Mouse (Mus musculus): Measurements from ENCODE around the gene Nup50.
"Not testable (repeated sequence)": the region's sequence is repeated elsewhere in the genome, so short reads cannot be mapped to it uniquely, and the experiment has no call there.

Nup50 gene

DNA sequence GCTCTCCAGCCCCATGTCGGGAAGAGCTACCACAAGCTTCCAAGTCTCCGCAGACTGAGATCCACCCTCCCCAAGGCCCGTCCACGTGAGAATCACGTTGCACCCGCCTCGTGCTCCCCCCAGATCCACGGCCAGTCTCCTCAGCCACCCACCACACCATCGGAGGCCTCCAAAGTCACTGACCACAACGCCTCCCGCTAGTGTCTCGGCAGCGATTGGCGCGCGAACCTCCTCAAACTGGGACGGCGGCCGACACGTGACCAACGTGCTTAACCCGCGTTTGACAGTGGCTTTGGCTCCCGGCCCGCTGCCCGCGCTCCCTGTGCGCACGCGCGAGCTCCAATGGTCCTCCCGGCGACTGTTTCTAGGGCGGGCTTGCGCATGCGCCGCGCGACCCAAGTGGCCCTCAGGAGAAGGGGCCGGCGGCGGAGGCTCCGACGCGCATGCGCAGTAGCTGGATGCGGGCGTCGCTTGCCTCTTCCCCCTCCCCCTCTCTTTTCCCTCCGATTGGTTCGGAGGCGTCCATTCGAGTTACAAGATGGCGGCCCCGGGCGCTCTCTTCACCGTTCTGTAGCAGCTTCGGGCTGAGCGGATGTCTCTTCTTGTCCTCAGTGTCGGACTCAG, at the start of gene Nup50:
TSS of gene Nup50 (plus strand) at position 528 of the 624 bp plus-strand sequence.
- peak; percentile 100 for DNase-seq (ENCODE audit: low spot score)

DNA sequence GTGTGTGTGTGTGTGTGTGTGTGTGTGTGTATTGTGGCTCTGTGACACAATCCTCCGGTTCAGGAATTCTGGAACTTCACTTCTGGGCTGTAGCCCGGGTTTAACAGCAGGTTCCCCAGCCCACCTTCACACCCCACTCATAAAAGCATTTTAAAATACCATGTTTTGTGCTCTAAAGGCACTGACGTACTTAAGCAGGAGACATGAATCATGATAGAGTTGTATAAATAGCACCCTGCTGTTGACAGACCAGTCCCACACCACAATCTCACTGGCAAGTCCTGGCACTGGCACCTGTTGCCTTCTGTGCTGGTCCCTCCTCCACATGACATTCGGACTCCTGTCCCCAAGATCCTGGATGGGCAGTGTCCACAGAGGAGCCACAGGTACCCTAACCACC, 49.3 kb upstream of the Nup50 start:
- no peak for DNase-seq (ENCODE audit: low spot score)

- no peak for DNase-seq (ENCODE audit: low spot score)
Observed at GRCm38 (mm10) chr15:84877029-84877815, 46.0 kb upstream of the Nup50 start.

GRCm38 (mm10) chr15:84888066-84888465, 35.1 kb upstream of the Nup50 start:
- no peak for DNase-seq (ENCODE audit: low spot score)

DNA sequence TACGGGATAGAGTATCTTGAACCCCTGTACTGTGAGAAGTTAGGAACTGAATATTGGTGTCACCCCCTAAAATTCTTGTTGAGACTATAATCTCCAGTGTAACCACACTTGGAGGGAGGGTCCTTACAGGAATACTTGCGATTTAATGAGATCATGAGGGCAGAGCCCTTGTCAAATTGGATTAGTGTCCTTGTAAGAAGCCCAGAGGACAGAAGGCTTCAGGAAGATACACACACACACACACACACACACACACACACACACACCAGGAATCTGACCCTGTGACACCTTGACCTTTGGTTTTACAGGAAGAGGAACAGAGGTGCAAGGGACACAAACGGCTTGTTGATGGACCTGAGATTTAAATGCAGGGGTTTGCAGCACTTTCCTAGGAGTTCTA, 32.0 kb upstream of the Nup50 start:
- DNase-seq (ENCODE audit: low spot score), result no peak

- peak; percentile 89 for DNase-seq (ENCODE audit: low spot score)
Observed at GRCm38 (mm10) chr15:84891658-84892057, 31.6 kb upstream of the Nup50 start.

- not testable (repeated sequence) for DNase-seq (ENCODE audit: low spot score)
Observed at GRCm38 (mm10) chr15:84896216-84896615, 27.0 kb upstream of the Nup50 start.

- DNase-seq (ENCODE audit: low spot score), result no peak
Observed at GRCm38 (mm10) chr15:84896664-84897063, 26.5 kb upstream of the Nup50 start.

DNA sequence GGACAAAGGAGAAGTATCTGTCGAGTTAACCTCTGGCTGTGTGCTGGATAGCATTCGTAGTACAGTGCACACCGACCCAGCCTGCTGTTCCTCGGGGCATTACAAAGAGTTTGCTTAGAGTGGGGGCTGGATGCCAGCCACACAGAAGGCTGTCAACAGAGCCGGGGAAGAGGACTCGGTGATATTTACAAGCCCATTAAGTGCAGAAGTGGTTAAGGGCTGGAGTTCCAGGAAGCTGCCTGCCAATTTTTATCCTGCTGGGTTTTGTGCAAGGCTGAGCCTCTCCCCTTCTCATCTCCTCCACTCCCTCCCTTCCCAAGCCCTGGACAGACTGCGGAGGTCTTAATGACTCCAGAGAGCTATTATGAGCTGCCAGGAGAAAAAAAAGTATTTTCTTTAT, 25.1 kb upstream of the Nup50 start:
- DNase-seq (ENCODE audit: low spot score), result no peak

- DNase-seq (ENCODE audit: low spot score), result no peak
Observed at GRCm38 (mm10) chr15:84903843-84904385, 19.3 kb upstream of the Nup50 start.

DNA sequence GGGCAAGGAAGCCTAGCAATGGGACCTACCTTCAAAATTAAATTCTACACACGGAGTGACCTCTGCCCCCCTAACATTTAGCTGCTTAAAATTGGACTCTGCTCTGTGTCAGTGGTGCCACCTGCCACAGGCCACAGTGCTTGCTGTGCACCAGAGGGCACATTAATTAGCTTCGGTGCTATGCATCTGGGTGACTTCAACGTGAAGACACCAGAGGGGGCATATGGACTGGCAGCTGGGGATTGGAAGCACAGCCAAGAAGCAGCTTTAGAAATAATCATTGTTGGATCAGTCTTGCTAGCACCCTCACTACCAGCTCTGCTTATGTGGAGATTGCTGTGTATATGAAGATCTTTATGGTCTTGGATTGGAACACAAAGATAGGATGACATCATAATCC, 10.0 kb upstream of the Nup50 start:
- no peak for DNase-seq (ENCODE audit: low spot score)

- no peak for DNase-seq (ENCODE audit: low spot score)
Observed at GRCm38 (mm10) chr15:84919938-84920337, 3.3 kb upstream of the Nup50 start, which contains the start of gene Gm29666. Gene Gm29666 (minus strand): TSS chr15:84920038.

DNA sequence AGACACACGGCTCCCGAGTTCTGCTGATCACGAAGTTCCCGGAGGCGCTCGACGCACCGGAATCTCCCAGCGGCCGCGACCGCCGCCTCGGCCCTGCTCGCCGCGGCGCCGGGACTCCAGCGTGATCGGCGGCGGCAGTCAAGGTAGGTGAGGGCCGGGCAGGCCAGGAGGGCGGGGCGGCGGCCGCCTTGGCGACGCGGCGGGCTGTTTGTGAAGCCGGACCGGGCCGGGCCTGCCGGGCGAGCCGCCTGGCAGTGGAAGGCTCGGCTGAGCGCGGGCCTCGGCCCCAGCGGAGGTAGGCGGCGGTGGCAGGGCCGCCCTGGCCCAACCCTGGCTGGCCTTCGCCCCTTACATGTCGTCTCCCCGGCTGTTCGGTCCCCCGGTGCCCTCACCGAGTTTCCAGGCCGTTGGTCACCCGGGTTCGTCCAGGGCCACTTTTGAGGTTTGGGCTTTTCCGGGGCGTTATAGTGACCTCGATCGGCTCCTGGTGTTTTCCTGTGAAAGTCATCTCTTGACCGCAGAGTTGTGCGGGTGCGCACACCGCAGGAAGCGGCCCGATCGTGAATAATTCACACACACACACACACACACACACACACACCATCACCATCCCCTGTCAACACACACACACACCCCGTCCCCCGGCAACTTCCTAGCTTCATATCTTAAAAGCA, 434 bp downstream of the Nup50 start:
- peak; percentile 57 for DNase-seq (ENCODE audit: low spot score)

DNA sequence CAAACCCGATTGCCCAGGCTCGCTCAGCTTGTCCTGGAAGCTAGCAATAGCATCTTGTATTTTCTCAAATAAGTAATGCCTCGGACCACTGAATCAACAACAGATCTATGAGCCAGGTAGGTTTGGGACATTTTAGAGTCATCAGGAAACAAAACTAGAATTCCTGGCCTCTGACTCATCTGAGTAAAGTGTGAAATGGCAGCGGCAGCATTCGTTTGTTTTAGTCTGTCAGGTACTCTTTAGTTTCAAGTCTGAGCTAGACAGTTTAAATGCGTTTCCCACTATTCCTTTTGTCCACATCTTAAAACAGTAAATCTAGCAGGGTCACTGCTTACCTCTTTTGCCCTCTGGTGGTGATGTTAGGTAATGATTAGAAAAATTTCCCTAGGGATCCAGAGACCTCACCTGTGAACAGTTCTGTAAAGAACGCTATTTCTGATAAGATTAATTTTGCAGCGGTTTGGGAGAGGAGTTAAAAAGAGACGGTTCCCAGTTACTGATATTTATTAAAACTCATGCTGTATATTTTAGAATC, 1.6 kb downstream of the Nup50 start:
- DNase-seq (ENCODE audit: low spot score), result peak; percentile 75

DNA sequence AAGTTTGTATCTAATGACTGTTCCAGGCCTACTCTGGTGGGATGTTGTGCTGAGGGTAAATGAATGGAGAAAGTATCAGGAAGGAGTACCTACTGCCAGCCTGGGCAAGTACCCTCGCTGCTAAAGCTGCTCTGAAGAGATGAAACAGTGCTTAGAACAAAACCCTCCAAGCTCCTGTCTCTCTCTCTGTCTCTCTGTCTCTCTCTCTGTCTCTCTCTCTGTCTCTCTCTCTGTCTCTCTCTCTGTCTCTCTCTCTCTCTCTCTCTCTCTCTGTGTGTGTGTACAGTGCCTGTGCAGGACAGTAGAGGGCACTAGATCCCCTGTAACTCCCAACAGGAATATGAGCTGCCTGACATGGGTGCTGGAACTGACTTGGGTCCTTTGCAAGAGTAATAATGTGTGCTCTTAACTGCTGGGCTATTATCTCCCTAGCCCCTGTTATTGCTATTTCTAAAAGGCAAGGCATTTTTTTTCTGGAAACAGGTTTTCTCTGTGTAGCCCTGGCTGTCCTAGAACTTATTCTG, 2.3 kb downstream of the Nup50 start:
- peak; percentile 41 for DNase-seq (ENCODE audit: low spot score)

DNA sequence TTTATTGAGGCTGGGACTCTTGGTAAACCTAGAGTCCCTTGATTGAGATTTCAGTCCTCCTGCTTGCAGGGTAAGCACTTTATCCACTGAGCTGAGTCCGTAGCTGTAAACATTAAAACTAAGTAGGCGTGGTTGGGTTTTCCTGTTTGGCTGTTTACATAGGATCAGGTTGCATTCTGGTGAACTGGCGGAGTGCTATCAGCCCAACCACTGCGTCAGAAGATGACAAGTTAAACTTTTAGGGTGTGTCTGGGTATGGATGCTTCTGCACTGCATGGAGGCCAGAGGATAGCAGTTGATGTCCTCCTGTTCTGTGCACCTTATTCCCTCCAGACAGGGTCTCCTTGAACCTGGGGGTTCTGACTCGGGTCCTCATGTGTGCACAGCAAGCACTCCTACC, 9.1 kb downstream of the Nup50 start:
- DNase-seq (ENCODE audit: low spot score), result no peak

DNA sequence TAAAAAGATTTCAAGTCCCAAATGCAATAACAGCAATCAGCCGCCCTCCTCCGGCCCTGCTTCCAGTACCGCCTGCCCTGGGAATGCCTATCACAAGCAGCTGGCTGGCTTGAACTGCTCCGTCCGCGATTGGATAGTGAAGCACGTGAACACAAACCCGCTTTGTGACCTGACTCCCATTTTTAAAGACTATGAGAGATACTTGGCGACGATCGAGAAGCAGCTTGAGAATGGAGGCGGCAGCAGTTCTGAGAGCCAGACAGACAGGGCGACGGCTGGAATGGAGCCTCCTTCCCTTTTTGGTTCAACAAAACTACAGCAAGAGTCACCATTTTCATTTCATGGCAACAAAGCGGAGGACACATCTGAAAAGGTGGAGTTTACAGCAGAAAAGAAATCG, 11.7 kb downstream of the Nup50 start:
- no peak for DNase-seq (ENCODE audit: low spot score)

DNA sequence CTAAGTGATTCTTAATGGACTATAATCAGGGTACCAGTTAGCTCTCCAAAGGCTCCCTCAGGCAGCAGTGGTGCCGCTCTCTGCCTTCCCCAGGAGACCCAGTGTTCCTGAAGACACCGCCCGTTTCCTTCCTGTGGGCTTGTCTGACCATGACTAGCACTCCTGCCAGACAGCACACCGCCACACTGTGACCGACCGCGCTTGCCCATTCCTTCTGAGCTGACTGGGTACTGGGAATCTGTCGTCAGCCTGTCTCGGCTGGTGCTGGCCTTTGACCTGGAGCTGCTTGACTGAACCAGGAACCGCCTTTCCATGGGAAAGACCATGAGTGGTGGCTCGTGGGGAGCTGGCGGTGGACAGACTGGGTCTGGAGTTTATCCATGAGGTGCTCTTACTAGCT, 16.9 kb downstream of the Nup50 start:
- DNase-seq (ENCODE audit: low spot score), result peak; percentile 45

GRCm38 (mm10) chr15:84942647-84943285, 19.6 kb downstream of the Nup50 start:
- no peak for DNase-seq (ENCODE audit: low spot score)

- DNase-seq (ENCODE audit: low spot score), result no peak
Observed at GRCm38 (mm10) chr15:84944319-84944718, 21.1 kb downstream of the Nup50 start.

DNA sequence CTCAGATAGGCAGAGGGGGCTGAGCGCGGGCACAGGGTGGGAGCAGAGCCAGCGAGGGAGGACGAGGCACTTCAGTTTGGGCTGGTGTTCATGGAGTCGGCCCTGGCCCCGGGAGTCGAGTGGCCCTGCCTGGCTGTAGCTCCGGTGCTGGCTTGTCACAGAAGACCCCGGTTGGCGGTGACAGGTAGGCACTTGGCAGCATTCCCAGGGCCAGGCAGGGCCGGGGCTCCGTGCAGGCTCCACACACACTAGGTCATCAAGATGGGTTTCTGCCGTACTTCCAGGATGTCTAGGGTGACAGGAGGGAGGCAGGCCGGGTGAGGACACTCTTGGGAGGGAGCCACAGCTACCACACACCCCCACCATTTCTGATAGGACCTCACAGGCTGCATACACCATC, 25.8 kb downstream of the Nup50 start:
- no peak for DNase-seq (ENCODE audit: low spot score)

DNA sequence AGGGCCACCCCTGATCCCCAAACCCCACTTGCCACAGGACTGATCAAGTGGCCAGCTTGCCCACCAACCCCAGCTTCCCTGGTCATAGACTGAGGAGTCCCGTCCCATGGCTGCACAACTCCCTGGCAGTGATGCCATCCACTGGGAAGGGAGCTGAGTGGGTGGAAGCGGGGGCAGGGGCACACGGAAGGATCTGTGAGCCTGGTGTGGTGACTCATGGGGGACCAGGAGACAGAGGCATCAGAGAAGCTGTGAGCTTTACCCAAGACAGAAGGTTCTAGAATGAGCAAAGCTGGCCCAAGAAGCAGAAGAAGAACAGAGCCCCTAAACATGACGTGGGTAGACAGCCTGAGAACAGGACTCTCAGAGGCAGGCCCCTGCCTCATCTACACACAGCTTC, 26.8 kb downstream of the Nup50 start:
- no peak for DNase-seq (ENCODE audit: low spot score)

Data from embryo, embryonic 10 days (tissue).